Comparison of ENCODE assay signal across 10 mouse cellular contexts in genomic region chr12:70586181-70586580, GRCm38 (mm10).
"Had no signal": no experiment of that assay in that cellular context is flagged by ENCODE, and none has a peak within 500 bp of the region (broad histone marks: within the 10 kb centered on the region; RNA-seq: fewer than 3 reads in every experiment).

No protein-coding gene starts in this region.

- DNase-seq: kidney, postnatal 14 days; kidney, postnatal 4 days; left cerebral cortex, postnatal 4 days; liver, postnatal 0 days; lung, embryonic 14.5 days; lung, postnatal 4 days; midbrain, embryonic 14.5 days; thymus, adult 2 months; thymus, postnatal 14 days; thymus, postnatal 4 days had no signal
